Mouse (Mus musculus) cerebral cortex, adult 2 months (tissue): ENCODE results near the gene Kidins220.

Experiments used
- WGBS: fragments of 180-500 bp; shearing (Covaris S2); methylation state at CpG from one replicate; pipeline ENCODE4 v1.1.7; 2018; 5-methylcytosine and 5-hydroxymethylcytosine counted together

Kidins220 gene

GRCm38 (mm10) chr12:25024862-25025545, 50.3 kb downstream of the Kidins220 start:
- 68% methylated on average over 9 of the region's 9 CpGs for WGBS

GRCm38 (mm10) chr12:25026308-25026707, 51.6 kb downstream of the Kidins220 start:
- 64% methylated on average over 7 of the region's 7 CpGs for WGBS

GRCm38 (mm10) chr12:25027416-25027815, 52.7 kb downstream of the Kidins220 start:
- 15% methylated on average over 2 of the region's 2 CpGs for WGBS

GRCm38 (mm10) chr12:25033662-25034337, 59.1 kb downstream of the Kidins220 start:
- 26% methylated on average over 9 of the region's 9 CpGs for whole genome bisulfite sequencing

GRCm38 (mm10) chr12:25034338-25034953, 59.7 kb downstream of the Kidins220 start:
- WGBS: 37% methylated on average over 8 of the region's 8 CpGs

GRCm38 (mm10) chr12:25036024-25036423, 61.3 kb downstream of the Kidins220 start:
- WGBS: 88% methylated on average over 3 of the region's 3 CpGs

- WGBS: 94% methylated on average over 5 of the region's 5 CpGs
Measured at GRCm38 (mm10) chr12:25037222-25037621, 62.5 kb downstream of the Kidins220 start.

- 84% methylated on average over 9 of the region's 9 CpGs for WGBS
Measured at GRCm38 (mm10) chr12:25037681-25038472, 63.2 kb downstream of the Kidins220 start.

- WGBS: 87% methylated on average over 2 of the region's 2 CpGs
Measured at GRCm38 (mm10) chr12:25044056-25044455, 69.3 kb downstream of the Kidins220 start.

GRCm38 (mm10) chr12:25044579-25044978, 69.9 kb downstream of the Kidins220 start:
- WGBS: 96% methylated on average over 4 of the region's 4 CpGs

- WGBS: 75% methylated on average over 5 of the region's 5 CpGs
Measured at GRCm38 (mm10) chr12:25049253-25049652, 74.5 kb downstream of the Kidins220 start.

- WGBS: 51% methylated on average over 7 of the region's 7 CpGs
Measured at GRCm38 (mm10) chr12:25054511-25054910, 79.8 kb downstream of the Kidins220 start.

- WGBS: 41% methylated on average over 4 of the region's 4 CpGs
Measured at GRCm38 (mm10) chr12:25054963-25055362, 80.2 kb downstream of the Kidins220 start.

- WGBS: 43% methylated on average over 9 of the region's 9 CpGs
Measured at GRCm38 (mm10) chr12:25059487-25060200, 84.9 kb downstream of the Kidins220 start.

GRCm38 (mm10) chr12:25060901-25061300, 86.2 kb downstream of the Kidins220 start:
- 70% methylated on average over 7 of the region's 7 CpGs for WGBS

- WGBS: 83% methylated on average over 6 of the region's 6 CpGs
Measured at GRCm38 (mm10) chr12:25062264-25062663, 87.5 kb downstream of the Kidins220 start.

GRCm38 (mm10) chr12:25073374-25073773, 98.6 kb downstream of the Kidins220 start:
- 83% methylated on average over 4 of the region's 4 CpGs for WGBS

GRCm38 (mm10) chr12:25074344-25074743, 99.6 kb downstream of the Kidins220 start:
- 50% methylated on average over 3 of the region's 3 CpGs for WGBS

- 49% methylated on average over 26 of the region's 26 CpGs for WGBS
Measured at GRCm38 (mm10) chr12:25083260-25084178, 108.8 kb downstream of the Kidins220 start.

GRCm38 (mm10) chr12:25086966-25087365, 112.2 kb downstream of the Kidins220 start:
- 66% methylated on average over 4 of the region's 4 CpGs for WGBS
